8 mouse cellular contexts compared by ENCODE assay signal in the genomic region with DNA sequence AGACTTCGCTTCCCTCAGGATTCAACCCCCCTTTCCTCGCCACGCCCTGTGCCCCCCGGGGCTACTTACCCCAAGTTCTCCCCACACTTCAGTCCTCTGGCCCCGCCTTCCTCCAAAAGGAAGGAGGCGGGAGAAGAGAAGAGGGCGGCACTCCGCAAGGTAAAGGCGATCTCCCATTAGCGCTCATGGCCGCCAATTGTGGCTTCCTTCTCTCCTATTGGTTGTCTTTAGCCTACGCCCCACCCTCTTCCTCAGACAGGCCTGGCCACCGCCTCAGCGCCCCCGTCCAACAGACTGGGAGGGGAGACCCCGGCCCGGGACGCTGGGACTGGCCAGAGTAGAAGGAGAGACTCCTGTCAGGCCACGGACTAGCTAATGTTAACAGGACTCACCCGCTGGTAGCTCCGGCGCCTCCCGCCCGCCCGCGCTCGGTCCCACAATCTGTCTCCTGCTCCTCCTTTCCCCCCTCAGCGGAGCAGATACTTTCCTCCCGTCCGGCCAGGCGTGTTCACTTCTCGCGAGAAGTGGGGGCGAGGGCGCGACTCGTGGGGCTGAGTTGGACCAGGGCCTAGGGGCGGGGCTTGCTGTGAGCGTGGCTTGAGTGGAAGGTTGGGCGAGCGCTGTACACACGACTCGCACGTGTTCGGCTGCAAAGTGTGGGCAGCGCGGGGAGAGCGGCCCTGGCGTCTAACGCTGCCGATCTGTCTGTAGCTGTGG. TPM values are rescaled to one million over a fixed set of nuclear protein-coding genes. Genes with fewer than 3 reads are reported as not detected.
A peak's percentile ranks its signal among the peaks of the same experiment; 100 is the strongest.
DNase-seq lines count a peak whose midpoint lies in the region; ATAC-seq lines count a peak whose summit lies in the region.

TSS of gene Gm28047 (minus strand) at position 98 of the 717 bp plus-strand sequence.
TSS of gene Atf7 (minus strand) at position 495 of the 717 bp plus-strand sequence.

- peak; percentile 98 for DNase-seq in MEL-GATA-1-ER (ENCODE audit: extremely low read depth, low read depth)
- peak; percentile 100 for DNase-seq in cerebellum, adult 8-10 months
- DNase-seq in forelimb bud, embryonic 11.5 days (ENCODE audit: low read depth, low spot score), result peak; percentile 97
- peak; percentile 99 for DNase-seq in layer of hippocampus, adult 9-10 months (ENCODE audit: low spot score)
- peak; percentile 99 for DNase-seq in ovary, postnatal 10 days (ENCODE audit: low spot score)
- DNase-seq in thymus, postnatal 10 days (ENCODE audit: low spot score in 2 of 2), result peak; percentile 98 to 99

- H3K9me3 ChIP-seq in lung, embryonic 16.5 days (ENCODE audit: control insufficient read depth, low read length), result no peaks in the 10 kb centered on the region

- no peaks in the 10 kb centered on the region for H3K27me3 ChIP-seq in lung, embryonic 16.5 days (ENCODE audit: control insufficient read depth, insufficient read depth, low read depth, low read length)

- H3K4me1 ChIP-seq in lung, embryonic 16.5 days (replicated peaks; ENCODE audit: control insufficient read depth, insufficient read depth, low read length), result peaks cover 22% of the 10 kb centered on the region

- peak within 1 kb of the TSS; percentile 86 for H3K4me2 ChIP-seq in lung, embryonic 16.5 days (ENCODE audit: low read depth, low read length)

- H3K9ac ChIP-seq in lung, embryonic 16.5 days (ENCODE audit: low read length), result peak within 1 kb of the TSS; percentile 75

- ATAC-seq in hematopoietic stem cell, adult 5-6 weeks (replicated peaks in 1 of 2; ENCODE audit: insufficient read depth in 1 of 2, low FRiP score in 2 of 2, low TSS enrichment in 1 of 2, low read depth in 1 of 2, poor library complexity in 2 of 2, severe bottlenecking in 2 of 2), result peak; percentile 93 to 94
- peak; percentile 99 for ATAC-seq in lung, embryonic 16.5 days (ENCODE audit: low read depth)

- H3K27ac ChIP-seq in lung, embryonic 16.5 days (ENCODE audit: low read length), result peak within 1 kb of the TSS; percentile 97

- under 1% methylated on average over 50 of the region's 51 CpGs for WGBS in lung, embryonic 16.5 days

- H3K36me3 ChIP-seq in lung, embryonic 16.5 days (ENCODE audit: control insufficient read depth, insufficient read depth, low read length), result no peaks in the 10 kb centered on the region

- peak within 1 kb of the TSS; percentile 75 for H3K4me3 ChIP-seq in lung, embryonic 16.5 days (ENCODE audit: low read length)

RNA-seq across cellular contexts. Expression of gene Gm28047, which starts in this region (rescaled TPM):
- 1.7 TPM in 1 of 2 replicates, not detected in the other for total RNA-seq in hematopoietic stem cell, adult 5-6 weeks (2017)
- not detected in 2 replicates for polyA plus RNA-seq in lung, embryonic 16.5 days (2015; fragmentation: Nextera tagmentation; extraction: Ambion mirVana)

RNA-seq across cellular contexts. Expression of gene Atf7, which starts in this region (rescaled TPM):
- 24.9 and 59.6 TPM in 2 replicates for total RNA-seq in hematopoietic stem cell, adult 5-6 weeks (2017)
- 43.5 and 50.0 TPM in 2 replicates for polyA plus RNA-seq in lung, embryonic 16.5 days (2015; fragmentation: Nextera tagmentation; extraction: Ambion mirVana)

Comparison
In these comparisons a context has a peak if more than half of its experiments do, and no peak if none do; other contexts are left out.
1. Peak in every context shown above with its lines: DNase-seq, ATAC-seq, H3K4me3 ChIP-seq and H3K27ac ChIP-seq.